Mouse (Mus musculus): ENCODE data around the gene Olfr972. TPM values are rescaled to one million over a fixed set of nuclear protein-coding genes. Genes with fewer than 3 reads are reported as not detected.
"Not testable (repeated sequence)": the region's sequence is repeated elsewhere in the genome, so short reads cannot be mapped to it uniquely, and the experiment has no call there.

The Olfr972 gene
- not detected in 2 replicates for polyA plus RNA-seq (2015; fragmentation: Nextera tagmentation; extraction: Ambion mirVana)

DNA sequence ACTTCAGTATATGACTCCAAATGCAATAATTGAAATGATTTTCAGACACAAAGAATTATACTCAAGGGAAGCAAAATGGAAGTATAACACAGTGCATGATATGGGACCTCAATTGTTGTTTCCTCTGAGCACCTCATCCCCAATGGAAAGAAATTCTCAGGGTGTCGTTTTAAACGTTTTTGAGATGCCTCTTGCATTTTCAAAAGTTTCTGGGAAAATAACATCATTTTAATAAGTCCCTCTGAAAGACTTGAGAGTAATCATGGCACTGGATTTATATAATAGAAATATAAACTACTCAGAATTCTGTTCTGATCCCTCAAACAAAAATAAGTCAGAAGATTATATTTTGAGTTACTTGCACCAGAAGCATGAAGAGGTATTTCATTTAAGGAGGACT is at the start of gene Olfr972:
Olfr972 (plus strand) TSS at position 301 of the 400 bp plus-strand sequence.
- H3K36me3 ChIP-seq (ENCODE audit: insufficient read depth, low read length), result no peaks in the 10 kb centered on the region
- 67% methylated on average over 2 of the region's 2 CpGs for WGBS
- ATAC-seq (ENCODE audit: low FRiP score, low TSS enrichment), result no peak
- no peaks in the 10 kb centered on the region for H3K9me3 ChIP-seq (ENCODE audit: low read length)
- no peak within 1 kb of the TSS for H3K4me3 ChIP-seq (ENCODE audit: low read length)
- H3K27ac ChIP-seq (ENCODE audit: low read length), result no peak within 1 kb of the TSS
- H3K4me1 ChIP-seq (ENCODE audit: insufficient read depth, low read length), result no peaks in the 10 kb centered on the region
- H3K9ac ChIP-seq (replicated peaks; ENCODE audit: low read length), result no peak within 1 kb of the TSS
- no peak within 1 kb of the TSS for H3K4me2 ChIP-seq (replicated peaks; ENCODE audit: low read depth, low read length)
- H3K27me3 ChIP-seq (ENCODE audit: insufficient read depth, low read length), result no peaks in the 10 kb centered on the region

DNA sequence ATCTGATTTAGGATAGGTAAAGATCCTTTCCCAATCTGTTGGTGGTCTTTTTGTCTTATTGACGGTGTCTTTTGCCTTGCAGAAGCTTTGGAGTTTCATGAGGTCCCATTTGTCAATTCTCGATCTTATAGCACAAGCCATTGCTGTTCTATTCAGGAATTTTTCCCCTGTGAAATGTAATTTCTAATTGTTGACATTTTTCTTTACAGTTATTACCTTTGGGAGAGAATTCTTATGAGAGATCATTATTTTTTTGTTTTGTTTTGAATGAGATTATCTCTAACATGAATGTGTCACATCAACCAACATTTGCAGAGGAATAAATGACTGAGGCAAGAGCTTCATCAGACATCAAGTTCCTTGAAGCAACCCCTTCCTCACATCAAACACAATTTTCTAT is 29.6 kb upstream of the Olfr972 start, which contains the start of gene Olfr971:
Olfr971 (plus strand) TSS at position 301 of the 400 bp plus-strand sequence.
- WGBS, result 83% methylated on average over 1 of the region's 2 CpGs
- H3K27ac ChIP-seq (ENCODE audit: low read length); ATAC-seq (ENCODE audit: low FRiP score, low TSS enrichment): not testable (repeated sequence)

DNA sequence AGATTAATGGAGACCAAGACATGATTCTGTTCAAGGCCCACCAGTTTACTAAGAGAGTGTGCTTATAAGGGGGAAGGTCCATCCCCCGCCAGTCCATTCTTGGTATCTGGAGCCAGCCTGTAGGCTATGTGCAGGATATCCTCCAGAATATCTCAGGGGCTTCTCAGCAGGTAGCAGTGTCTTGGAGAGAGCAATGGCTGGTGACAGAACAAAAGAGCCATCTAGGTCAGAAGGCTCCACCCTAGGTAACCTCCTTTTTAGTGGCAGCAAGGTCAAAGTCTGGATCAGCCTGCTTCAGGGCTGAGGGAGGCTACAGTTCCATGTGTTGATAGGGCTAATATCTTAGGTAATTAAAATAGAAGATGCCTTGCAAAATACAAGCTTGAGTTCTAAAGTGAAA is 5.8 kb downstream of the Olfr972 start:
- H3K27ac ChIP-seq (ENCODE audit: low read length); ATAC-seq (ENCODE audit: low FRiP score, low TSS enrichment); H3K36me3 ChIP-seq (ENCODE audit: insufficient read depth, low read length); H3K27me3 ChIP-seq (ENCODE audit: insufficient read depth, low read length); H3K4me2 ChIP-seq (replicated peaks; ENCODE audit: low read depth, low read length); H3K4me3 ChIP-seq (ENCODE audit: low read length); H3K4me1 ChIP-seq (ENCODE audit: insufficient read depth, low read length); H3K9ac ChIP-seq (replicated peaks; ENCODE audit: low read length); H3K9me3 ChIP-seq (ENCODE audit: low read length): not testable (repeated sequence)
- 89% methylated on average over 1 of the region's 1 CpGs for WGBS

More for the DNA sequence above, 29.6 kb upstream of the Olfr972 start, which contains the start of gene Olfr971:
- not testable (repeated sequence) for H3K36me3 ChIP-seq (ENCODE audit: insufficient read depth, low read length); H3K4me2 ChIP-seq (replicated peaks; ENCODE audit: low read depth, low read length); H3K27me3 ChIP-seq (ENCODE audit: insufficient read depth, low read length); H3K9me3 ChIP-seq (ENCODE audit: low read length); H3K4me1 ChIP-seq (ENCODE audit: insufficient read depth, low read length); H3K9ac ChIP-seq (replicated peaks; ENCODE audit: low read length); H3K4me3 ChIP-seq (ENCODE audit: low read length)

DNA sequence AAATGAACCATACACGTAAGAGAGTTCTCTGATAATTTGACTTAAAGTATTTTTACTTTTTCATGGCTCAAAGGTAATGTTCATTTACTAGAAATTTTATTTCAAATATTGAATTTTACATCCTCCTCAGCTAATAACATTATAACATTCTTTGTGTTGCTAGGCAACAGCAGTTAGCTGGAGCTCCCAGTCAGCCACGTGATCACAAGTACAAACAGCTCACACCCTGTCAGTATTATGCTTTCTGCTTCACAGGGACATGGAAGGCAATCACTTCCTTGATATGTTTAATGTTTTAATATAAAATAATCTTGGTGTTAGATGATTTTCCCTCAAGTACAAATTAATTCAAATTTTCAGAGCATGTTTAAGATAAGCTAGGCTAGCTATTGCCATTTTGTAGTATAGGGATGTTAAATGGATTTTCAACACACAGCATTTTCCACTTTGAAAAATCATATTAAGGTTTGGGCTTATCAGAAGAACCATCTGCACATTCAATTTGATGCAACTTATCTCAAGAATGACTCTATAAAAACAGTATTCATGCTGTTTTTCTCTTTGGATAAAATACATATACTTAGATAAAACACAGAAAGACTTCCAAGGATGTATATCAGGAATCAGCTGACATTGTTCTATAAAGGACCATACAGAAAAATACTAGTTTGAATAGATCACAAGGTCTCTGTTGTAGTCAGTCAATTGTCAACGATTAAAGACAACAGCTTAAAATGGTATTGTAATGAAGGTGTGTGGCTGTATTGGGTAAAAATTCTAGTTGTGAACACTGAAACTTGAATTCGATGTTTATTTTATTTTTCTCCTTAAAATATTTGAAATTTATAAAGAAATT is 11.5 kb downstream of the Olfr972 start:
- not testable (repeated sequence) for H3K9me3 ChIP-seq (ENCODE audit: low read length); H3K4me1 ChIP-seq (ENCODE audit: insufficient read depth, low read length); H3K27ac ChIP-seq (ENCODE audit: low read length); H3K9ac ChIP-seq (replicated peaks; ENCODE audit: low read length); H3K4me3 ChIP-seq (ENCODE audit: low read length); H3K4me2 ChIP-seq (replicated peaks; ENCODE audit: low read depth, low read length); H3K36me3 ChIP-seq (ENCODE audit: insufficient read depth, low read length); H3K27me3 ChIP-seq (ENCODE audit: insufficient read depth, low read length); ATAC-seq (ENCODE audit: low FRiP score, low TSS enrichment)
- WGBS, result no CpG with 5 or more reads among the region's 4 CpGs

DNA sequence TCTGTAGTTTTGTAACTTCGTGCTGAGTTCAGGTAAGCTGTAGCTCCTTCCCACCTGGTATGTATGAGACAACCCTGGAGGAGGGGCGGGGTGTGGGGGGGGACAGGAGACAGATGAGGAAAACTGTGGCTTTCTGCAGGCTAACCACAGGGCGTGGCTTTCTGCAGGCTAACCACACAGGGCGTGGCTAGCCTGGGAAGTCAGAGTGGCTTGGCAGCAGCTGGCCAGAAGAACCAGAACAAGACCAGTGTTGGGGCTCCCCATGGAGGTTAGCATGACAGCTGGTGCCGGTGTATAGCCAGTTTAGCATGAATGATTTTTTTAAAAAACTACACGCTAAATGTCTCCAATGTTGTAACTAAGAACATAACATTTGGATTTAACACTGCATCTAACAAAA is 38.9 kb downstream of the Olfr972 start:
- no peak for ATAC-seq (ENCODE audit: low FRiP score, low TSS enrichment)

DNA sequence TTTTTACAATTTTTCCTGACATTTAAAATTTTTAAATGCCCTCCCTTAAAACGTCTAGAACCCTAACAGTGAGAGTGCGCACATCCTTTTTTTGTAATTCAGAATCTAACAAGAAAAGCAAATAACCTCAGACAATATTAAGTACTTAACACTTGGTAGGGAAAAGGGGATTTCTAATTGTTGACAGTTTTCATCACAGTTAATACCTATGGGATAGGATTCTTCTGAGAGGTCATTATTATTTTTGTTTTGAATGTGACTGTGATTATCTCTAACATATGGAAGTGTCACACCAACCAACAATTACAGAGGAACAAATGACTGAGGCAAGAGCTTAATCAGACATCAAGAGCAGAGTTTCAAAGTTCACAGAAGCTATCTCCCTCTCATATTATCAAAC is 40.8 kb downstream of the Olfr972 start, which contains the start of gene Olfr229:
Olfr229 (plus strand) TSS at position 301 of the 400 bp plus-strand sequence.
- H3K9ac ChIP-seq (replicated peaks; ENCODE audit: low read length), result no peak within 1 kb of the TSS
- no peaks in the 10 kb centered on the region for H3K27me3 ChIP-seq (ENCODE audit: insufficient read depth, low read length)
- no peaks in the 10 kb centered on the region for H3K4me1 ChIP-seq (ENCODE audit: insufficient read depth, low read length)
- H3K4me2 ChIP-seq (replicated peaks; ENCODE audit: low read depth, low read length), result no peak within 1 kb of the TSS
- 73% methylated on average over 2 of the region's 2 CpGs for WGBS
- ATAC-seq (ENCODE audit: low FRiP score, low TSS enrichment), result no peak
- no peaks in the 10 kb centered on the region for H3K36me3 ChIP-seq (ENCODE audit: insufficient read depth, low read length)
- no peak within 1 kb of the TSS for H3K27ac ChIP-seq (ENCODE audit: low read length)
- H3K9me3 ChIP-seq (ENCODE audit: low read length), result no peaks in the 10 kb centered on the region
- H3K4me3 ChIP-seq (ENCODE audit: low read length), result no peak within 1 kb of the TSS

More for the DNA sequence above, 38.9 kb downstream of the Olfr972 start:
- 77% methylated on average over 6 of the region's 6 CpGs for WGBS
- Histone ChIP-seq H3K4me2 (replicated peaks; ENCODE audit: low read depth, low read length) (no peak overlapping the region), H3K36me3 (ENCODE audit: insufficient read depth, low read length) (no peaks in the 10 kb centered on the region), H3K4me1 (ENCODE audit: insufficient read depth, low read length) (no peaks in the 10 kb centered on the region), H3K9me3 (ENCODE audit: low read length) (no peaks in the 10 kb centered on the region), H3K4me3 (ENCODE audit: low read length) (no peak overlapping the region), H3K9ac (replicated peaks; ENCODE audit: low read length) (no peak overlapping the region), H3K27me3 (ENCODE audit: insufficient read depth, low read length) (no peaks in the 10 kb centered on the region), H3K27ac (ENCODE audit: low read length) (no peak overlapping the region)

DNA sequence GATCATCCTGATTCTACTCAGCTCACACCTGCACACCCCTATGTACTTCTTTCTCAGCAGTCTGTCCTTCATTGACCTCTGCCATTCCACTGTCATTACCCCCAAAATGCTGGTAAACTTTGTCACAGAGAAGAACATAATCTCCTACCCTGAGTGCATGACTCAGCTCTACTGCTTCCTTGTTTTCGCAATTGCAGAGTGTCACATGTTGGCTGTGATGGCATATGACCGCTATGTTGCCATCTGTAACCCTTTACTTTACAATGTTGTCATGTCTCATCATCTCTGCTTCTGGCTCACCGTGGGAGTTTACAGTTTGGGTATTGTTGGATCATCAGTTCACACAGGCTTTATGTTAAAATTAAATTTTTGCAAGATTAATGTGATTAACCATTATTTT is 43.7 kb downstream of the Olfr972 start:
- WGBS, result 77% methylated on average over 3 of the region's 3 CpGs
- no peak overlapping the region for H3K4me2 ChIP-seq (replicated peaks; ENCODE audit: low read depth, low read length)

More for the DNA sequence above, 43.7 kb downstream of the Olfr972 start:
- no peak for ATAC-seq (ENCODE audit: low FRiP score, low TSS enrichment)
- Histone ChIP-seq H3K27ac (ENCODE audit: low read length) (no peak overlapping the region), H3K36me3 (ENCODE audit: insufficient read depth, low read length) (no peaks in the 10 kb centered on the region), H3K9me3 (ENCODE audit: low read length) (no peaks in the 10 kb centered on the region), H3K4me3 (ENCODE audit: low read length) (no peak overlapping the region), H3K9ac (replicated peaks; ENCODE audit: low read length) (no peak overlapping the region), H3K4me1 (ENCODE audit: insufficient read depth, low read length) (no peaks in the 10 kb centered on the region), H3K27me3 (ENCODE audit: insufficient read depth, low read length) (no peaks in the 10 kb centered on the region)

Other genes starting within 250 kb of the Olfr972 start
- gene Olfr960, start 245.0 kb upstream of the Olfr972 start, polyA plus RNA-seq (2015; fragmentation: Nextera tagmentation; extraction: Ambion mirVana), result not detected in 2 replicates
- gene Olfr961, start 221.3 kb upstream of the Olfr972 start, polyA plus RNA-seq (2015; fragmentation: Nextera tagmentation; extraction: Ambion mirVana), result not detected in 2 replicates
- not detected in 2 replicates for gene Olfr963, start 199.2 kb upstream of the Olfr972 start, polyA plus RNA-seq (2015; fragmentation: Nextera tagmentation; extraction: Ambion mirVana)
- gene Olfr149, start 159.3 kb upstream of the Olfr972 start, polyA plus RNA-seq (2015; fragmentation: Nextera tagmentation; extraction: Ambion mirVana), result not detected in 2 replicates
- gene Olfr965, start 155.1 kb upstream of the Olfr972 start, polyA plus RNA-seq (2015; fragmentation: Nextera tagmentation; extraction: Ambion mirVana), result not detected in 2 replicates
- gene Olfr150, start 135.4 kb upstream of the Olfr972 start, polyA plus RNA-seq (2015; fragmentation: Nextera tagmentation; extraction: Ambion mirVana), result not detected in 2 replicates
- not detected in 2 replicates for gene Olfr967, start 120.2 kb upstream of the Olfr972 start, polyA plus RNA-seq (2015; fragmentation: Nextera tagmentation; extraction: Ambion mirVana)
- gene Olfr968, start 83.2 kb upstream of the Olfr972 start, polyA plus RNA-seq (2015; fragmentation: Nextera tagmentation; extraction: Ambion mirVana), result not detected in 2 replicates
- not detected in 2 replicates for gene Olfr969, start 75.5 kb upstream of the Olfr972 start, polyA plus RNA-seq (2015; fragmentation: Nextera tagmentation; extraction: Ambion mirVana)
- gene Olfr970, start 57.6 kb upstream of the Olfr972 start, polyA plus RNA-seq (2015; fragmentation: Nextera tagmentation; extraction: Ambion mirVana), result not detected in 2 replicates
- gene Olfr971, start 29.5 kb upstream of the Olfr972 start, polyA plus RNA-seq (2015; fragmentation: Nextera tagmentation; extraction: Ambion mirVana), result not detected in 2 replicates
- gene Olfr229, start 40.9 kb downstream of the Olfr972 start, polyA plus RNA-seq (2015; fragmentation: Nextera tagmentation; extraction: Ambion mirVana), result not detected in 2 replicates
- gene Olfr974, start 71.1 kb downstream of the Olfr972 start, polyA plus RNA-seq (2015; fragmentation: Nextera tagmentation; extraction: Ambion mirVana), result not detected in 2 replicates
- gene Olfr975, start 85.6 kb downstream of the Olfr972 start, polyA plus RNA-seq (2015; fragmentation: Nextera tagmentation; extraction: Ambion mirVana), result not detected in 2 replicates
- gene Olfr976, start 94.7 kb downstream of the Olfr972 start, polyA plus RNA-seq (2015; fragmentation: Nextera tagmentation; extraction: Ambion mirVana), result not detected in 2 replicates
- gene Olfr978, start 125.7 kb downstream of the Olfr972 start, polyA plus RNA-seq (2015; fragmentation: Nextera tagmentation; extraction: Ambion mirVana), result not detected in 2 replicates
- not detected in 2 replicates for gene Olfr979, start 137.0 kb downstream of the Olfr972 start, polyA plus RNA-seq (2015; fragmentation: Nextera tagmentation; extraction: Ambion mirVana)
- not detected in 2 replicates for gene Olfr980, start 143.2 kb downstream of the Olfr972 start, polyA plus RNA-seq (2015; fragmentation: Nextera tagmentation; extraction: Ambion mirVana)
- gene Olfr981, start 155.0 kb downstream of the Olfr972 start, polyA plus RNA-seq (2015; fragmentation: Nextera tagmentation; extraction: Ambion mirVana), result not detected in 2 replicates
- not detected in 2 replicates for gene Olfr982, start 207.4 kb downstream of the Olfr972 start, polyA plus RNA-seq (2015; fragmentation: Nextera tagmentation; extraction: Ambion mirVana)
- not detected in 2 replicates for gene Olfr983, start 227.2 kb downstream of the Olfr972 start, polyA plus RNA-seq (2015; fragmentation: Nextera tagmentation; extraction: Ambion mirVana)
- gene Olfr984, start 247.8 kb downstream of the Olfr972 start, polyA plus RNA-seq (2015; fragmentation: Nextera tagmentation; extraction: Ambion mirVana), result not detected in 2 replicates